Mouse (Mus musculus) bone marrow macrophage, adult 2 months (primary cell): ENCODE measurements at regions not wholly inside any gene's neighbourhood (a gene's known extent, or its start where the extent isn't known, plus 50 kb on each side); places are given as distances from the start of the nearest gene placed in this dataset.

ENCODE experiments used
- H3K27ac ChIP-seq: 2 replicates; pipeline ENCODE4 v1.5.1; 2012; ENCODE audit warnings: low read depth, low read length; ENCODE audit not compliant: insufficient read depth
- H3K4me1 ChIP-seq: 2 replicates; pipeline ENCODE4 v1.6.1; 2012; ENCODE audit warnings: low read length; ENCODE audit not compliant: control insufficient read depth, insufficient read depth
- H3K4me3 ChIP-seq: 2 replicates; pipeline ENCODE4 v1.5.1; 2012; ENCODE audit warnings: mild to moderate bottlenecking, low read length, moderate library complexity; ENCODE audit not compliant: insufficient read depth
- CTCF ChIP-seq: IDR thresholded peaks from 2 replicates; pipeline ENCODE4 v1.5.1; 2012; ENCODE audit warnings: low read depth, mild to moderate bottlenecking, low read length, moderate library complexity
- POLR2A ChIP-seq: IDR thresholded peaks from 2 replicates; pipeline ENCODE4 v1.6.1; 2012; ENCODE audit warnings: mild to moderate bottlenecking, low read depth, low read length, borderline replicate concordance

GRCm38 (mm10) chr7:90073865-90074264 lies 56.1 kb upstream of the Picalm start:
- no peak for TF ChIP-seq CTCF
- no peak for TF ChIP-seq POLR2A
- Histone ChIP-seq H3K27ac (no peak overlapping the region), H3K4me1 (no peaks in the 10 kb centered on the region), H3K4me3 (no peak overlapping the region)

GRCm38 (mm10) chr7:90074592-90074991 lies 55.4 kb upstream of the Picalm start:
- Histone ChIP-seq H3K4me1 (no peaks in the 10 kb centered on the region), H3K4me3 (no peak overlapping the region), H3K27ac (no peak overlapping the region)
- TF ChIP-seq POLR2A: no peak

- Histone ChIP-seq H3K4me1 (no peaks in the 10 kb centered on the region), H3K27ac (no peak overlapping the region), H3K4me3 (no peak overlapping the region)
- no peak for TF ChIP-seq POLR2A
- TF ChIP-seq CTCF: no peak
Measured at GRCm38 (mm10) chr7:90077565-90077964, 52.4 kb upstream of the Picalm start.

- H3K4me3 ChIP-seq: no peak overlapping the region
- no peaks in the 10 kb centered on the region for H3K4me1 ChIP-seq
- H3K27ac ChIP-seq: no peak overlapping the region
- TF ChIP-seq POLR2A (no peak), CTCF (no peak)
Measured at GRCm38 (mm10) chr7:90080083-90080772, 49.8 kb upstream of the Picalm start.
